ENCODE assay signal across 19 mouse cellular contexts in genomic region chr9:61780186-61780939, GRCm38 (mm10).
A peak's percentile ranks its signal among the peaks of the same experiment; 100 is the strongest.
DNase-seq lines count a peak whose midpoint lies in the region; ATAC-seq lines count a peak whose summit lies in the region.
"Had no signal": no experiment of that assay in that cellular context is flagged by ENCODE, and none has a peak within 500 bp of the region (broad histone marks: within the 10 kb centered on the region; RNA-seq: fewer than 3 reads in every experiment).

No protein-coding gene starts in this region.

- H3K9me3 ChIP-seq in intestine, embryonic 16.5 days (ENCODE audit: control insufficient read depth, low read length), result no peaks in the 10 kb centered on the region
- H3K9me3 ChIP-seq in midbrain, embryonic 16.5 days (replicated peaks; ENCODE audit: control insufficient read depth, low read length, poor library complexity, severe bottlenecking), result no peaks in the 10 kb centered on the region
- H3K9me3 ChIP-seq: forebrain, embryonic 12.5 days; G1E; heart, embryonic 10.5 days had no signal

- no peak overlapping the region for H3K27ac ChIP-seq in intestine, embryonic 16.5 days (ENCODE audit: low read length)
- no peak overlapping the region for H3K27ac ChIP-seq in midbrain, embryonic 16.5 days (ENCODE audit: low read length)
- H3K27ac ChIP-seq: forebrain, embryonic 12.5 days; heart, embryonic 10.5 days; kidney, postnatal 0 days had no signal

- no peak for ATAC-seq in intestine, embryonic 16.5 days
- ATAC-seq in midbrain, embryonic 16.5 days, result no peak
- ATAC-seq: inflammation-experienced regulatory T-cells, adult 6 months; lung, postnatal 0 days had no signal

- H3K4me2 ChIP-seq in intestine, embryonic 16.5 days (ENCODE audit: low read depth, low read length), result no peak overlapping the region
- no peak overlapping the region for H3K4me2 ChIP-seq in midbrain, embryonic 16.5 days (ENCODE audit: low read length)
- H3K4me2 ChIP-seq: forebrain, embryonic 12.5 days; liver, embryonic 11.5 days had no signal

- WGBS in intestine, embryonic 16.5 days, result 68% methylated on average over 9 of the region's 9 CpGs
- WGBS in midbrain, embryonic 16.5 days, result 90% methylated on average over 9 of the region's 9 CpGs

- H3K4me1 ChIP-seq in intestine, embryonic 16.5 days (ENCODE audit: control insufficient read depth, insufficient read depth, low read length), result no peaks in the 10 kb centered on the region
- H3K4me1 ChIP-seq in midbrain, embryonic 16.5 days (ENCODE audit: control insufficient read depth, insufficient read depth, low read length), result no peaks in the 10 kb centered on the region
- H3K4me1 ChIP-seq: forebrain, embryonic 12.5 days; heart, embryonic 10.5 days had no signal

- H3K4me3 ChIP-seq in intestine, embryonic 16.5 days (ENCODE audit: low read length), result no peak overlapping the region
- H3K4me3 ChIP-seq in midbrain, embryonic 16.5 days (ENCODE audit: low read depth, low read length), result no peak overlapping the region
- H3K4me3 ChIP-seq: forebrain, embryonic 12.5 days; heart, embryonic 10.5 days had no signal

- no peak overlapping the region for H3K9ac ChIP-seq in intestine, embryonic 16.5 days (ENCODE audit: low read depth, low read length)
- H3K9ac ChIP-seq in midbrain, embryonic 16.5 days (ENCODE audit: low read depth, low read length), result no peak overlapping the region
- H3K9ac ChIP-seq: forebrain, embryonic 12.5 days had no signal

- peak; percentile 50 to 66 for DNase-seq in layer of hippocampus, adult 18-20 months (ENCODE audit: low spot score in 2 of 2)
- DNase-seq in layer of hippocampus, postnatal 10 days (ENCODE audit: low spot score in 2 of 2), result no peak
- DNase-seq in brain, embryonic 18.5 days (ENCODE audit: low read depth, low spot score), result peak; percentile 20
- DNase-seq in cerebellum, adult 9-10 months, result peak; percentile 85
- peak; percentile 66 for DNase-seq in layer of hippocampus, adult 9-11 months
- DNase-seq in kidney, adult 8-10 months, result no peak
- DNase-seq: adrenal gland, postnatal 25 days; gastrocnemius, postnatal 25 days; heart, postnatal 36 days; thymus, adult 2 months had no signal

- H3K27me3 ChIP-seq in intestine, embryonic 16.5 days (replicated peaks; ENCODE audit: control insufficient read depth, insufficient read depth, low read length), result no peaks in the 10 kb centered on the region
- no peaks in the 10 kb centered on the region for H3K27me3 ChIP-seq in midbrain, embryonic 16.5 days (ENCODE audit: control insufficient read depth, insufficient read depth, low read depth, low read length)

- no peaks in the 10 kb centered on the region for H3K36me3 ChIP-seq in intestine, embryonic 16.5 days (ENCODE audit: control insufficient read depth, insufficient read depth, low read length)
- H3K36me3 ChIP-seq in midbrain, embryonic 16.5 days (ENCODE audit: control insufficient read depth, insufficient read depth, low read length), result no peaks in the 10 kb centered on the region
- H3K36me3 ChIP-seq: forebrain, embryonic 12.5 days; G1E; heart, embryonic 10.5 days had no signal

Comparison
In these comparisons a context has a peak if more than half of its experiments do, and no peak if none do; other contexts are left out.
1. DNase-seq: peak in layer of hippocampus, adult 18-20 months (2 of 2), brain, embryonic 18.5 days (single experiment), cerebellum, adult 9-10 months (single experiment) and layer of hippocampus, adult 9-11 months (single experiment); none in layer of hippocampus, postnatal 10 days (0 of 2) and kidney, adult 8-10 months (0 of 2).